Mouse (Mus musculus) liver, embryonic 14.5 days (tissue): ENCODE results near the gene Tfpt.

Experiments used
- CTCF ChIP-seq: IDR thresholded peaks from 2 replicates; pipeline ENCODE4 v1.5.1; 2016; ENCODE audit warnings: antibody characterized with exemption, low read depth, control low read depth
- EP300 ChIP-seq: IDR thresholded peaks from 2 replicates; pipeline ENCODE4 v1.6.1; 2016; ENCODE audit warnings: antibody characterized with exemption, low read depth

GRCm38 (mm10) chr7:3601119-3601518 lies 28.6 kb downstream of the Tfpt start:
- TF ChIP-seq CTCF (peak; percentile 82), EP300 (no peak)
